Mouse (Mus musculus) ES-E14 (cell line): ENCODE data around the gene Fbxw8. TPM values are rescaled to one million over a fixed set of nuclear protein-coding genes. Genes with fewer than 3 reads are reported as not detected.

Experiments used
- DNase-seq: peaks from one replicate; pipeline ENCODE4 v3.0.0-alpha.2; 2013; ENCODE audit warnings: low read depth, low spot score
- H3K27ac ChIP-seq: 2 replicates; pipeline ENCODE4 v1.5.1; 2012; ENCODE audit warnings: low read depth, mild to moderate bottlenecking, low read length, moderate library complexity, mixed read lengths; ENCODE audit not compliant: poor library complexity, insufficient read depth, severe bottlenecking
- H3K36me3 ChIP-seq: 2 replicates; pipeline ENCODE4 v1.6.1; 2012; ENCODE audit warnings: mild to moderate bottlenecking, low read length, moderate library complexity, mixed read lengths; ENCODE audit not compliant: control insufficient read depth, poor library complexity, insufficient read depth, severe bottlenecking
- H3K4me1 ChIP-seq, 2 experiments: fragments of 150-350 bp in 1 of 2; sonication (generic) in 1 of 2; 2 replicates each; pipeline ENCODE4 v1.6.1; 2012; ENCODE audit warnings: low read length in 2 of 2, mild to moderate bottlenecking in 1 of 2, mixed read lengths in 1 of 2; ENCODE audit not compliant: control insufficient read depth in 2 of 2, insufficient read depth in 2 of 2, poor library complexity in 1 of 2
- H3K4me3 ChIP-seq, 2 experiments: fragments of 150-350 bp in 1 of 2; sonication (generic) in 1 of 2; 2 replicates each; pipeline ENCODE4 v1.5.1; 2012; ENCODE audit warnings: low read length in 2 of 2, low read depth in 1 of 2, mild to moderate bottlenecking in 1 of 2, mixed read lengths in 1 of 2; ENCODE audit not compliant: insufficient read depth in 1 of 2, poor library complexity in 1 of 2, severe bottlenecking in 1 of 2
- H3K9ac ChIP-seq: 2 replicates; pipeline ENCODE4 v1.6.1; 2012; ENCODE audit warnings: low read depth, mild to moderate bottlenecking, low read length, mixed read lengths; ENCODE audit not compliant: poor library complexity, insufficient read depth, severe bottlenecking
- H3K9me3 ChIP-seq: fragments of 150-350 bp; sonication (generic); 2 replicates; pipeline ENCODE4 v1.6.1; 2012; ENCODE audit warnings: low read depth, mild to moderate bottlenecking, low read length; ENCODE audit not compliant: control insufficient read depth, insufficient read depth
- CHD2 ChIP-seq: IDR thresholded peaks from 2 replicates; pipeline ENCODE4 v1.6.1; 2014; ENCODE audit warnings: mild to moderate bottlenecking, low read depth, low read length, inconsistent platforms
- HCFC1 ChIP-seq: IDR thresholded peaks from 2 replicates; pipeline ENCODE4 v1.6.1; 2012; ENCODE audit warnings: low read length, inconsistent platforms, borderline replicate concordance; ENCODE audit not compliant: insufficient read depth
- MAFK ChIP-seq: IDR thresholded peaks from 2 replicates; pipeline ENCODE4 v1.6.1; 2014; ENCODE audit warnings: mild to moderate bottlenecking, low read depth, low read length, inconsistent platforms; ENCODE audit not compliant: insufficient read depth
- ZC3H11A ChIP-seq: IDR thresholded peaks from 2 replicates; pipeline ENCODE4 v1.6.1; 2012; ENCODE audit warnings: low read depth, mild to moderate bottlenecking, inconsistent platforms, low read length, borderline replicate concordance
- ZNF384 ChIP-seq: IDR thresholded peaks from 2 replicates; pipeline ENCODE4 v1.6.1; 2012; ENCODE audit warnings: low read depth, low read length, inconsistent platforms
- in situ Hi-C, 2 experiments: fragments of 600-800 bp; cut with MboI; formaldehyde crosslinking; loops; one replicate each; pipeline ENCODE4 v1.15.1; 2025; ENCODE audit warnings: low sequenced_read_pairs in 2 of 2, inconsistent platforms in 1 of 2; ENCODE audit not compliant: unreplicated experiment in 2 of 2
- total RNA-seq: library from RNA; depleted of rRNA; stranded (reverse); fragments of 300-350 nt; gene quantifications from 2 replicates; pipeline ENCODE4 v1.2.3, GENCODE M21; 2012

The Fbxw8 gene
- total RNA-seq, 1 experiment, result 46.2 TPM

DNA sequence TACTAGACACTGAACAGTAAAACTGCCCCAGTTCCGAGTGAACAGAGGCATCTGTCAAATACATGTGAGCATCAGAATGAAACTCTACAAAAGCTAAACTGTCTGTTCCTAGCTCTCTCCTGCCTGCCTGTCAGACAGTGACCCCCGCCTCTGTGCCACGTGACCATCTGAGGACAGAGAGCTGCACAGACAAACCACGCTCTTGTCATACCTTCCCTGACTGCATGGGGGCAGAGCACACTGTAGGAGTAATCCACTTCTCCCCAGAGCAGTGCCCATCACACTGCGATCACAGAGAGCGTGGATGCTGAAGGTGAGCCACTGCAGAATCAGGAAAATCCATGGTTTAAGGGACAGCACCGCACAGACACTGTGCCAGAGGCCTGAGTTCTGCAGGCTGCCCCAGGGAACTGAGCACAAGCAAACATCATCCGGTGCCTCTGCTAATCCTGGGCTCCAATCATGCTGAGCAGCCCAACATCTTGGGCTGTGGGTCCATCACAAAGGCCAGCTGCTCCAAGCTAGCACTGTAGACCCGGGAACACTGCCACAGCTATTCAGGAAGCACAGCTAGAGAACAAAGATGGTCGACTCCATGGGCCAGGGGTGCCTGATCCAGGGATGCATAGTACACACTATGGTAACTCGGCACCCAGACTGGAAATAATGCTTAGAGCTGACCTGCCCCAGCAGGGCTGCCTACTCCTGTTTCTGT is 61.8 kb downstream of the Fbxw8 start:
- Histone ChIP-seq H3K27ac (no peak overlapping the region), H3K4me1 (no peaks in the 10 kb centered on the region), H3K9ac (no peak overlapping the region), H3K4me3 (no peak overlapping the region), H3K36me3 (peaks cover 26% of the 10 kb centered on the region), H3K9me3 (no peaks in the 10 kb centered on the region)
- in situ Hi-C loops, result no loop called here
- peak; percentile 25 for DNase-seq
- TF ChIP-seq HCFC1, result no peak
- no peak for TF ChIP-seq ZC3H11A
- TF ChIP-seq ZNF384, result no peak
- TF ChIP-seq MAFK, result no peak
- TF ChIP-seq CHD2, result no peak

DNA sequence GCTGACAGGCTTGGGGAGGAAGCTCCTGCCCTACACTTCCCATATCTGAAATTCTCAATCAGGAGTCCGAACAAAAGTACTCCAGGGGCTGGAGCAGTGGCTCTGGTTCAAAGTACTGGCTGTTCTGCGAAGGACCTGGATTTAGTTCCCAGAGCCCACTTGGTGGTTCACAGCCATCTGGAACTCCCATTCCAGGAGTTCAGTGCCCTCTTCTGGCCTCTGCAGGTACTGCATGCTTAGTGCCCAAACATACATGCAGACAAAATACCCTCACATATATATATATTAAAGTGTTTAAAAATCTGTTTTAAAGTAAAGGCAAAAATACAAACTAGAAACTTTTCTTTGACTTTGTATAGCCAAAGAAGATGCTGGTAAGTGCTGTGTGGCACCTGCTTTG is 64.4 kb downstream of the Fbxw8 start:
- no peak overlapping the region for H3K4me3 ChIP-seq
- H3K36me3 ChIP-seq, result peaks cover 29% of the 10 kb centered on the region
- no peak overlapping the region for H3K9ac ChIP-seq
- H3K4me1 ChIP-seq, result no peaks in the 10 kb centered on the region
- peak; percentile 44 for DNase-seq
- H3K9me3 ChIP-seq, result no peaks in the 10 kb centered on the region
- H3K27ac ChIP-seq, result no peak overlapping the region
- TF ChIP-seq ZNF384 (no peak), HCFC1 (no peak), MAFK (no peak), ZC3H11A (no peak), CHD2 (no peak)
- in situ Hi-C loops, result no loop called here

DNA sequence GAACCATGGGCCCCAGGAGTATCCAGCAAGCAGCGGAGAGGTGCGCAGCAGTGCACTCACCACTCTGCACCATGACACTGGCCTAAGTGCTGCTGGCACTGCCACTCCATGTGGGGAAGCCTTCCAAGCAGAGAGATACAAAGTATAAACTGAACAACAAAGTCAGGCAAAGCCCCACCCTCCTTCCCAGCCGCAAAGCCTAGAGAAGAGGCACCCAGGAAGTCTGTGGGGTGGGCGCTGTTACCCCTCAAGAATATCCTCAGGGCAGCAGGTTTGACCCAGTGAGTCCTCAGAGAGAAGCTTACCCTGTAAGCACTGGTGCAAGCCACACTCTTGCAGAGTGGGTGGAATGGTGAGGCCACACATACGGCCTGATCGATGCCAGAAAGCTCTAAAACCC is 65.2 kb downstream of the Fbxw8 start:
- TF ChIP-seq HCFC1 (no peak), MAFK (no peak), ZNF384 (no peak), ZC3H11A (no peak), CHD2 (no peak)
- Histone ChIP-seq H3K27ac (no peak overlapping the region), H3K9me3 (no peaks in the 10 kb centered on the region), H3K9ac (no peak overlapping the region; the same call in 1 of the 2 replicates), H3K36me3 (peaks cover 29% of the 10 kb centered on the region; the same call in 1 of the 2 replicates), H3K4me3 (no peak overlapping the region), H3K4me1 (no peaks in the 10 kb centered on the region)
- DNase-seq, result no peak
- in situ Hi-C loops, result no loop called here

DNA sequence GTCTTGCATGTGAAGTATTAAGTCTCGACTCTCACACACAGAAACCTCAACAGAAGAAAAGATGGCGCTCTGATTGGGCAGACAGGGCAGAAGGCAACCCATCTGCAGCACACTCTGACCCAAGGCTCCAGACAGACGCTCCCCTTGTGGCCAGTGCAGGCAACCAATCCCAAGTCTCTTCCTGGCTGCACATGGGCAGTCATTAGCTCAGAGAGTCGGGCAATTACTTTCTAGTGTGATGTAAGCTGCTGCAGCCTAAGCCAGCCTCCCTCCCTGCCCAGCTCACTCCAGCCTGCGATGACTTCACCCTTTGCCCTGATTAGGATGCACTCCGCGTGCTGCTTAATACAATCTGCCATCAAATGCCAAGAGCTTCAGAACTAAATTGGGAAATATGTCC is 66.2 kb downstream of the Fbxw8 start:
- Histone ChIP-seq H3K9ac (no peak overlapping the region), H3K4me3 (no peak overlapping the region), H3K27ac (no peak overlapping the region), H3K4me1 (no peaks in the 10 kb centered on the region), H3K36me3 (peaks cover 31% of the 10 kb centered on the region; the same call in 1 of the 2 replicates), H3K9me3 (no peaks in the 10 kb centered on the region)
- DNase-seq, result no peak
- in situ Hi-C loops, result no loop called here
- no peak for TF ChIP-seq CHD2
- TF ChIP-seq HCFC1, result no peak
- TF ChIP-seq MAFK, result no peak
- TF ChIP-seq ZNF384, result no peak
- no peak for TF ChIP-seq ZC3H11A

DNA sequence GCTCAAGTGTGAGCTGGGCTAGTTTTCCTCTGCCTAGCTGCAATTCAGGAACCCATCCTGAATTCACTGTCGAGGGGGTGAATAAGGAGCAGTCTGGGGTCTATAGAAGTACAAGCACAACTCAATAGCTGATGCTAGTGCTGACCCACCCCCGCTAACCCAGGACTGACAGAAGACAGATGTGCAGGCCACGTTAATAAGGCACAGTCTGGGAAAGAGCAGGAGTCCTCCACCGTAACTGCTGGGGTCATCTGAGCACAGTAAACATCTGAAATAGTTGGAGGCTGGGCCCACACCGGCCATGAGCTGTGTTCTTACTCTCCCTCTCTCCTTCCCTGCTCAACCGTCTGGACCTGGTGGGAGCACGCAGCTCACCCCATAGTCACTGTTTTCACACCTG is 68.3 kb downstream of the Fbxw8 start:
- no peak for DNase-seq
- no peak for TF ChIP-seq HCFC1
- no peak for TF ChIP-seq MAFK
- TF ChIP-seq ZC3H11A, result no peak
- no peak for TF ChIP-seq CHD2
- no peak for TF ChIP-seq ZNF384
- Histone ChIP-seq H3K27ac (no peak overlapping the region), H3K9ac (no peak overlapping the region), H3K4me3 (no peak overlapping the region), H3K4me1 (no peaks in the 10 kb centered on the region), H3K36me3 (peaks cover 24% of the 10 kb centered on the region; the same call in 1 of the 2 replicates), H3K9me3 (no peaks in the 10 kb centered on the region)
- in situ Hi-C loops, result no loop called here
